Mouse (Mus musculus): ENCODE measurements around the gene Tdrd12.

Tdrd12 gene

GRCm38 (mm10) chr7:35447996-35448846, 89.3 kb downstream of the Tdrd12 start, which contains the start of gene Slc7a9:
TSS of gene Slc7a9 (plus strand) at chr7:35448796.
- DNase-seq, result peak; percentile 93

DNA sequence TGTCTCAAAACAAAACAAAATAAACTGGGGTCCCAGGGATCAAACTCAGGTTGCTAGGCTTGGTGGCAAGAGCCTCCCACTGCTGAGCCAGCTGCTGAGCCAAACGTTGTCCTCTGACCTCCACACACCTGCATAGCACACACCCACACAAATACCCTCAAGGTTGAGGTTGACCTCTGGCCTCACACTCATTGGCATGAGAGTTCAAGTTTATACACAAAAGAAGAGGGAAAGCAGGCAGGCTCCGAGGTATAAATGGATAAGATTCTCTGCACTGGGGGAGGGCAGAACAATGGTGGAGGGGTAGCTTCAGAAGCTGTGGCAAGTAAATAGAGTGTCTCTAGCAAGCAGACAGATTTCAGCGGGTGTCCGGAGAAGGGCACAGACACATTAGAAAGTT, 90.0 kb downstream of the Tdrd12 start:
- peak; percentile 70 for DNase-seq

DNA sequence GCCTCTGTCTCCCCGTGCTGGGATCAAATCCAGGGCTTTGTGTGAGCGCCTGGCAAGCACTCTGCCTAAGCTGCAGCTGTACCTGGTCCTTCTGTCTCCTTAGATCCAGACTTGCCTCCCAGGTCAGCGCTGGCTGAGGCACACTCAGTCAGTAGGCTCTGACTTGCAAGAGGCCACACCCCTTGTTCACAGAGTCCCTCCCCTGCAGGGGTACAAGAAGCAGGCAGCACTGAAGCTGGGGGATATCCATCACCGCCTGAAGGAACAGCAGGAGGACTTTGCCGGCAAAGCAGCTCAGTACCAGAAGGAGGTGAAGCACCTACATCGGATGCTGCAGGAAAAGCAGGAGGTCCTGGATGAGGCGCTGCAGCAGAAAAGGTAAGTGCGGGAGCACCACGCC, 102.3 kb downstream of the Tdrd12 start:
- no peak for DNase-seq

- no peak for DNase-seq
Measured at GRCm38 (mm10) chr7:35428146-35428545, 109.4 kb downstream of the Tdrd12 start.

- DNase-seq, result no peak
Measured at GRCm38 (mm10) chr7:35423071-35423470, 114.5 kb downstream of the Tdrd12 start.
